Mouse (Mus musculus) stomach, embryonic 15.5 days (tissue): ENCODE measurements around the gene Tex28. TPM values are rescaled to one million over a fixed set of nuclear protein-coding genes. Genes with fewer than 3 reads are reported as not detected.

Experiments used
- polyA plus RNA-seq: library from polyadenylated mRNA; unstranded; fragments of >200 nt; fragmentation: Nextera tagmentation; extraction: Ambion mirVana; gene quantifications from 2 replicates; pipeline ENCODE4 v1.2.1, GENCODE M21; 2015

The Tex28 gene
- polyA plus RNA-seq, 1 experiment from 2014 or later: not detected

Other genes starting within 250 kb of the Tex28 start
- 4.5 and 5.7 TPM in 2 replicates for gene Arhgap4, start 246.0 kb downstream of the Tex28 start, polyA plus RNA-seq
- 144 and 156 TPM in 2 replicates for gene Naa10, start 245.9 kb downstream of the Tex28 start, polyA plus RNA-seq
- gene Renbp, start 237.0 kb downstream of the Tex28 start, polyA plus RNA-seq: 49.5 and 55.0 TPM in 2 replicates
- 40.8 and 46.8 TPM in 2 replicates for gene Hcfc1, start 201.5 kb downstream of the Tex28 start, polyA plus RNA-seq
- gene Irak1, start 143.9 kb downstream of the Tex28 start, polyA plus RNA-seq: 68.3 and 71.1 TPM in 2 replicates
- not detected in 2 replicates for gene Opn1mw, start 40.4 kb downstream of the Tex28 start, polyA plus RNA-seq
- 12.3 and 12.4 TPM in 2 replicates for gene Mecp2, start 32.5 kb downstream of the Tex28 start, polyA plus RNA-seq
- not detected in 2 replicates for gene Tktl1, start 9.4 kb upstream of the Tex28 start, polyA plus RNA-seq
- gene Flna, start 82.0 kb upstream of the Tex28 start, polyA plus RNA-seq: 346 and 386 TPM in 2 replicates
- gene Emd, start 86.8 kb upstream of the Tex28 start, polyA plus RNA-seq: 22.0 and 25.5 TPM in 2 replicates
- gene Rpl10, start 103.0 kb upstream of the Tex28 start, polyA plus RNA-seq: 643 and 895 TPM in 2 replicates
- 79.5 and 86.1 TPM in 2 replicates for gene Taz, start 114.1 kb upstream of the Tex28 start, polyA plus RNA-seq
- gene Dnase1l1, start 114.5 kb upstream of the Tex28 start, polyA plus RNA-seq: 15.7 and 17.5 TPM in 2 replicates
- 130 and 132 TPM in 2 replicates for gene Atp6ap1, start 129.3 kb upstream of the Tex28 start, polyA plus RNA-seq
- 190 and 196 TPM in 2 replicates for gene Gdi1, start 137.2 kb upstream of the Tex28 start, polyA plus RNA-seq
- gene Fam50a, start 145.2 kb upstream of the Tex28 start, polyA plus RNA-seq: 58.1 and 63.1 TPM in 2 replicates
- gene Plxna3, start 161.2 kb upstream of the Tex28 start, polyA plus RNA-seq: 12.4 and 13.5 TPM in 2 replicates
- gene Lage3, start 185.8 kb upstream of the Tex28 start, polyA plus RNA-seq: 95.8 and 107 TPM in 2 replicates
- gene Ubl4a, start 205.4 kb upstream of the Tex28 start, polyA plus RNA-seq: 63.3 and 67.0 TPM in 2 replicates
- gene Slc10a3, start 205.5 kb upstream of the Tex28 start, polyA plus RNA-seq: 17.8 and 17.9 TPM in 2 replicates
- 36.0 and 36.1 TPM in 2 replicates for gene Fam3a, start 225.4 kb upstream of the Tex28 start, polyA plus RNA-seq
- gene Ikbkg, start 225.5 kb upstream of the Tex28 start, polyA plus RNA-seq: 19.9 and 20.1 TPM in 2 replicates